In the genomic region with DNA sequence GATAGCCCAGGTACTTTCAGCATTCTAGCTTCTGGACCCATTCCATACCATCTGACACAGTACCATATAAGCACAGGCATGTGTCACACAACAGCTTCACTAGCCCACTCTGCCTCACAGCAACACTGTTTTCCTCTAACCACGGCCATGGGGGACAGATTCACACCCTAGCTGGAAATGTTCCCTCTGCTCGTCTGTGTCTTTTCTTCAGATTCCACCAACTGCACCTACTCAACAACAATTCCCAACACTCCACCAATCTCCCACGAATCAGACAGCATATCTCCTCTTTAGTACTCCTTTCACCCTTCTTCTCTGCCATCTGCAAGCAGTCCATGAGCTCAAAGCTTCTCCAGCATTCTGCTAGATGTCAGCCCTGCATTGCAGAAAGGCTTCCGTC, we compare ENCODE assay signal across 10 mouse cellular contexts.
"Had no signal": no experiment of that assay in that cellular context is flagged by ENCODE, and none has a peak within 500 bp of the region (broad histone marks: within the 10 kb centered on the region; RNA-seq: fewer than 3 reads in every experiment).

No protein-coding gene starts in this region.

- DNase-seq: kidney, adult 2 months; kidney, postnatal 36 days; layer of hippocampus, postnatal 36 days; left cerebral cortex, postnatal 4 days; liver, postnatal 0 days; lung, embryonic 14.5 days; right cerebral cortex, postnatal 25 days; spleen, adult 18-20 months; thymus, adult 18-20 months; thymus, postnatal 36 days had no signal
